Mouse (Mus musculus) embryo, embryonic 11 days (tissue): ENCODE measurements around the gene Hyls1.

Source experiments
- DNase-seq: peaks from one replicate; pipeline ENCODE4 v3.0.0-alpha.2; 2015

Hyls1 gene

GRCm38 (mm10) chr9:35543099-35543860 lies 26.9 kb downstream of the Hyls1 start:
- DNase-seq: no peak

DNA sequence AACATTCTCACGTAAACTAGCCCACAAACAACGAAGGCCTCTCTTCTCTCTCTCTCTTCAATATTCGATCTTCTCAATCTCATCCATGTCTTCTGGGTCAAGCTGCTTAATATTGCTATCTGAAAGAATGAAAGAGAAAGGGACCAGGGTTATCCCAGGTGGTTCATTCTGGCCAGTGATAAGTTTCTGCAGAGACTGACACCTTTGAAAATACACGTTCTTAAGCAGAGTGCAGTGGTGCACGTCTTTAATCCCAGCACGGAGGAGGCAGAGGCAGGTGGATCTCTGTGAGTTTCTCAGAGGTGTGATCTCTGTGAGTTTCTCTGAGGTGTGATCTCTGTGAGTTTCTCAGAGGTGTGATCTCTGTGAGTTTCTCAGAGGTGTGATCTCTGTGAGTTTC lies 28.3 kb downstream of the Hyls1 start:
- DNase-seq: no peak

DNA sequence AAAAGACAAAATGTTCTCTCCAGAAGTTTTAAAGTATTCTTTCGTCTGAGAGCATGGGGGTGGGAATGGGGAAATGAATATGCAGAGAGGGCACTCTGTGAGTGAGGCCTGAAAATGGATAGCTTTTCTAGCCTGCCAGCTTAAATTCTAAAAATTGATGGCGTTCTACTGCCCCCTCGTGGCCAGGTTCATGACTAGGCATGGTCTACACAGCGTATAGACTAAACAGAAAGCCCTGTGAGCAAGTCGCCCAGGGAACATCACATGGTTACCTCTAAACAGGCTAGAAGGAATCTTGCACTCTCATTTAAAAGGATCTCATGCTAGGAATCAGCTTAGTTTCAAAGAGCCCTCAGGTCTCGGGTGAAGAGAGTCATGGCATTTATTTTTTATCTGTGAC lies 28.7 kb downstream of the Hyls1 start:
- DNase-seq: peak; percentile 91

GRCm38 (mm10) chr9:35541024-35541423 lies 29.2 kb downstream of the Hyls1 start:
- DNase-seq: no peak

GRCm38 (mm10) chr9:35539001-35539750 lies 31.0 kb downstream of the Hyls1 start:
- DNase-seq: no peak

- no peak for DNase-seq
Observed at GRCm38 (mm10) chr9:35535876-35536275, 34.3 kb downstream of the Hyls1 start.

DNA sequence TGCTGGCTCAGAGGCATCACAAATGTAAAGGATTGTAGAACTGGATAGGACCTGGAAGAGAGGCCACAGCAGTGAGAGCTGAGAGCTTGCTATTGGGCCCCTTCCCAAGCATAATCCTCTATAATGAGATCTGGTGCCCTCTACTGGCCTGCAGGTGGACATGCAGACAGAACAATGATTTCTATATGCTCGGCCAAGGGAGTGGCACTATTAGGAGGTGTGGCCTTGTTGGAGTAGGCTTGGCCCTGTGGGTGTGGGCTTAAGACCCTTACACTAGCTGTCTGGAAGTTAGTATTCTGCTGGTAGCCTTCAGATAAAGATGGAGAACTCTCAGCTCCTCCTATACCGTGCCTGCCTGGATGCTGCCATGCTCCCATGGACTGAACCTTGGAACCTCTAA lies 35.1 kb downstream of the Hyls1 start:
- peak; percentile 85 for DNase-seq

GRCm38 (mm10) chr9:35533266-35533665 lies 36.9 kb downstream of the Hyls1 start:
- DNase-seq: no peak

- peak; percentile 86 for DNase-seq
Observed at GRCm38 (mm10) chr9:35529796-35530195, 40.4 kb downstream of the Hyls1 start.

DNA sequence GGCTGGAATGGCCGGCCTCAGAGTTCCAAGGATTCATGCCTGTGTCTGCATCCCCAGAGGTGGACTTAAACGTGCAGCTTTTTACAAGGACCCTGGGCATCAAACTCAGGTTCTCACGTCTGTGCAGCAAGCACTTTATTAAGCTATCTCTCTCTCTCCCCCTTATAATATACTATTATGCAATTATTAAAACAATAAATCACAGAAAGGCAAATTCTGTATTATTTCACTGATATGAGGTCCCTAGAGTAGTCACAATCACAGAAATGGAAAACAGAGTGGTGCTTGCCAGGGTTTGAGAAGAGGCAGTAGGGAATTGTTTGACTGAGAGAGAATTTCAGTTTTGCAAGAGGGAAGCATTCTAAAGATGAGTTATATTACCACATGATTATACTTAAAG lies 41.1 kb downstream of the Hyls1 start:
- DNase-seq: no peak

DNA sequence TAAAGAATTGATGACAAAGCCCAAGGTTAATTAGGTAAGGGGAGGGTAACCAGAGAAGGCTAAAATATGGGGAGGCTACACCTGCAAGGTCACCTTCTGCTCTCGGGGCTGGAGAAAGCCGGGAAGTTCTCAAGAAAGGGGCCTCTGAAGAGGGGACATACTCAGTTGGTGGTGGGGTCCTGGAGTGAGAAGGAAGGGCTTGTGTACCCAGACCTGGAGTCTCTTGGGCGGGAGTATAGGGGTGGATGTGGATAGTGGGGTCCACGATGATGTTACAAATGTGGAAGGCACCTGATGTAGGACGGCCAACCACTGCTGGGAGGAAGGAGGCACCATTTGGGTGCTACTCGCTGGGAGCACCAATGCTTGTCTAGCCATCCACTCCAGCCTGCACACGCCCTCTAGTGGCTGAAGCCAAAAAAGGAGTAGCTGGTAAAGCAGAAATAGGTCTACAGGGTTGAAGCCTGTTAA lies 46.2 kb downstream of the Hyls1 start:
- DNase-seq: peak; percentile 83

DNA sequence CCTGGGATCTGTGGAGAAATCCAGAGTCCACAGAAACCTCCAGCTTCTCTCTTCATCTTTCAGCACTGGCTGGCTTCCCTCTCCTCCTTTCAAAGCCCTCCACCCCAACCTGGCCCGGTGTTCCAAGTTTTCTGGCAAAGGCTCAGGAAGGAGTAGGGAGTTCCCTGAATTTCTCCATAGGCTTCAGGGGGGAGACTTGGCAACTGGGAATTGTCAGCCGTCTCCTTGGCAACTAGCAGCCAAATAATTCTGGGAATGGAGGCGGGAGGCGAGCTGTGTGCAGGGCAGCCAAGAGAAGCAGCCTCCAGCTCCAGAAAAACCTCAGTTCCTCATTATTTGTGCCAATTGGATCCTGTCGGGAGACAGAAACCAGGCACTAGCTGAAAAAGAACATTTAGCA lies 46.7 kb downstream of the Hyls1 start:
- peak; percentile 49 for DNase-seq

- DNase-seq: no peak
Observed at GRCm38 (mm10) chr9:35522821-35523515, 47.2 kb downstream of the Hyls1 start.

GRCm38 (mm10) chr9:35522241-35522640 lies 48.0 kb downstream of the Hyls1 start:
- DNase-seq: no peak

- DNase-seq: no peak
Observed at GRCm38 (mm10) chr9:35520631-35521348, 49.4 kb downstream of the Hyls1 start.

- DNase-seq: no peak
Observed at GRCm38 (mm10) chr9:35518169-35518568, 52.0 kb downstream of the Hyls1 start, which contains the start of gene Gm1113. TSS of gene Gm1113 (minus strand) at chr9:35518269.

DNA sequence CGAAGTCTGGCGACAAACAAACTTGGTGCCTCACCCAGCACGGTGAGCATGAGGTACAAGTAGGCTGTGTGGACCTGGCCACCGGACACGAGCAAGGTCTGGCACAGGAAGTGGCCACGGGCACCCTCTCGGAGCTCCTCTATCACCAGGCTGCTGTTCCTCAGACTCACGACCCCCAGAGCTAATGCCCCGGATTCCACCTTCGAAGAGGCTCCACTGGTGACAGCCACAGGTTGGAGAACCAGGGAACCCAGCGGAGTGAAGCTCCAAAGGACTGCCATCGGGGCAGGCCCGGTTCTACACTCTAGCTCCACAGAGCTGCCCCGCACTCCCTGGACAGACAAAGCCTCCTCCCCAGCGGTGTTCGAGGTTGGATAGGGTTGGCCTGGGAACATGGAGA lies 53.5 kb downstream of the Hyls1 start:
- DNase-seq: no peak

DNA sequence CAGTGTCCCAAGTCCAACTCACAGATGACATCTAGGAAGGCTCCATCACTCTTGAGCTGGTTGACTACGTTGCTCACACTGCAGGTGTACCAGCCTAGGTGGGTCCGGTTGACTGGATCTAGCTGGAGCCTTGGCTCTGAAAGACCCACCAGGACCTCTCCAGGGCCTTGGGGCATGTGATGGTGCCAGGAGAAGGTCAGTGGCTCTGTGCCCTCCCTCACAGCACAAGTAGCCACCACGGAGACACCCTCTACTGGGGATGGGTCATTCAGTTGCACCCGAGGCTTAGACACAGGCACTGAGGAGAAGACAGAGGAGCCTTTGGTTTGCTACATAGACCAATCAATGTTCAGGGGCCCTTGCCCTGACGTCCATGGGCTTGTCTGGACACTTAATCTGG lies 54.0 kb downstream of the Hyls1 start:
- DNase-seq: no peak

DNA sequence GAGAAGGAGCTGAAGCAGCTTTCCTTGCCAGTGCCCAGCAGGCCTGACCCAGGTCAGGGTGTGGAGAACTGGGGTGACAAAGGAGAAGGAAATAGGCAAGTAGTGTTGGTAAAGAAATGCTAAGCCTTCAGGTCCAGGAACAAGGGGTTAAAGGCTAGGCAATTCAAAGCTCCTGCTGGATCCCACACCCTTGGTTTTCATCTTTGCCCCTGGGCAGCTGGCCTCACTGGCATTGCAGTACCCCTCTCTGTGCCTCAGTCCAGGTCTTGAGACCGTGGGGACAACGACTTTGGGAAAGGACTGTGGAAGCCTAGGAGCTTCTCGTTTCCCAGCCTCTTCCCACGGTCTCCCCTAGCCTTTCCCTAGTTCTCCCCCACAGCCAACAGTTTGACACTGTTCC lies 56.3 kb downstream of the Hyls1 start:
- DNase-seq: no peak
